Mouse (Mus musculus): ENCODE measurements around the gene Dop1b. TPM values are rescaled to one million over a fixed set of nuclear protein-coding genes. Genes with fewer than 3 reads are reported as not detected.
"Not testable (repeated sequence)": the region's sequence is repeated elsewhere in the genome, so short reads cannot be mapped to it uniquely, and the experiment has no call there.

The Dop1b gene
- polyA plus RNA-seq, 1 experiment from 2014 or later = 17.8 TPM

DNA sequence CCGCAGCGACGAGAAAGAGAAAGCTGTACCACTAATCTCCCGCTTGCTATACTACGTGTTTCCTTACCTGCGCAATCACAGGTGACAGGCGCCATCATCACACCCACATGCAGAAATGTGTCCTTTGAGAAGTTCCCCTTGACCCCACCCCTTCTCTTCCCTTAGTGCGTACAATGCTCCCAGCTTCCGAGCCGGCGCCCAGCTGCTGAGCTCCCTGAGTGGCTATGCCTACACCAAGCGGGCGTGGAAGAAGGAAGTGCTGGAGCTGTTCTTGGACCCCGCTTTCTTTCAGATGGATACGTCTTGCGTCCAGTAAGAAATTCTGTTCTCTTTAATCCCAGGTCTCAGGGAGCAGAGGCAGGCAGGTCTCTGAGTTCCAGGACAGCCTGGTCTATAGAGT lies 88.2 kb downstream of the Dop1b start:
- H3K4me2 ChIP-seq = no peak overlapping the region
- H3K36me3 ChIP-seq = 0 out of 2 replicates have a peak, but pooled peaks cover 7% of the 10 kb centered on the region
- no peak overlapping the region for H3K9ac ChIP-seq
- 93% methylated on average over 16 of the region's 16 CpGs for WGBS
- no peaks in the 10 kb centered on the region for H3K27me3 ChIP-seq (replicated peaks)
- no peaks in the 10 kb centered on the region for H3K9me3 ChIP-seq
- H3K4me1 ChIP-seq = peaks cover 10% of the 10 kb centered on the region; the same call in 1 of the 2 replicates
- ATAC-seq (ENCODE audit: insufficient read depth, low FRiP score, low read depth) = no peak
- no peak overlapping the region for H3K4me3 ChIP-seq (replicated peaks)
- H3K27ac ChIP-seq = no peak overlapping the region

DNA sequence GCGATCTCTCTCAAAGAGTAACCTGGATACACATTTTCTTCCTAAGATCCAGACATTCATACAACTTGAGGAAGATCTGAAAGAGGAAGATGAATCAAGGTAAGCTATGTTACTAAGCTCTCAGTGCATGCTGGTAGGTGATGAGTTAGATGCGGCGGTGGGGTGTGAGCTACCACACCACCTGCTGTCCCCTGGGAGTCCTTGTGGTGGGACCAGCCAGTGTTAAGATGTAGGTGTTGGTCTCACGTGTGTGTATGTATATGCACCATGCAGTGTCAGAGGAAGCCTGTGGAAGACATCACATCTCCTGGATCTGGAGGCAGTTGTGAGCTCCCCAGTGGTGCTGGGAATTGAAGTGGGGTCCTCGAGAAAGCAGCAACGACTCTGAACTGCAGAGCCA lies 95.5 kb downstream of the Dop1b start:
- no peak overlapping the region for H3K4me3 ChIP-seq (replicated peaks)
- H3K27ac ChIP-seq = 0 out of 2 replicates have a peak overlapping the region, but pooled peaks have one; percentile 41
- 0 out of 2 replicates have a peak, but pooled peaks cover 7% of the 10 kb centered on the region for H3K36me3 ChIP-seq
- H3K4me1 ChIP-seq = peaks cover 11% of the 10 kb centered on the region; the same call in 1 of the 2 replicates
- H3K9me3 ChIP-seq = no peaks in the 10 kb centered on the region
- no peak for ATAC-seq (ENCODE audit: insufficient read depth, low FRiP score, low read depth)
- H3K9ac ChIP-seq = no peak overlapping the region
- H3K4me2 ChIP-seq = no peak overlapping the region
- no peaks in the 10 kb centered on the region for H3K27me3 ChIP-seq (replicated peaks)
- 90% methylated on average over 6 of the region's 6 CpGs for WGBS

GRCm38 (mm10) chr16:93807961-93808554 lies 96.4 kb downstream of the Dop1b start:
- Histone ChIP-seq H3K9ac (no peak overlapping the region), H3K9me3 (no peaks in the 10 kb centered on the region), H3K4me1 (peaks cover 11% of the 10 kb centered on the region; the same call in 1 of the 2 replicates), H3K27ac (peak overlapping the region; percentile 73), H3K4me3 (replicated peaks) (no peak overlapping the region), H3K4me2 (no peak overlapping the region), H3K36me3 (0 out of 2 replicates have a peak, but pooled peaks cover 11% of the 10 kb centered on the region), H3K27me3 (replicated peaks) (no peaks in the 10 kb centered on the region)
- ATAC-seq (ENCODE audit: insufficient read depth, low FRiP score, low read depth) = peak; percentile 44; the same call in 1 of the 2 replicates
- 23% methylated on average over 8 of the region's 8 CpGs for WGBS

GRCm38 (mm10) chr16:93815856-93816736 lies 104.4 kb downstream of the Dop1b start:
- no peak overlapping the region for H3K9ac ChIP-seq
- H3K4me2 ChIP-seq = peak overlapping the region; percentile 10; the same call in 1 of the 2 replicates
- WGBS = 48% methylated on average over 20 of the region's 20 CpGs
- peak overlapping the region; percentile 83 for H3K27ac ChIP-seq
- 0 out of 2 replicates have a peak, but pooled peaks cover 11% of the 10 kb centered on the region for H3K36me3 ChIP-seq
- peak; percentile 74; the same call in 1 of the 2 replicates for ATAC-seq (ENCODE audit: insufficient read depth, low FRiP score, low read depth)
- H3K9me3 ChIP-seq = no peaks in the 10 kb centered on the region
- no peak overlapping the region for H3K4me3 ChIP-seq (replicated peaks)
- H3K27me3 ChIP-seq (replicated peaks) = no peaks in the 10 kb centered on the region
- peaks cover 9% of the 10 kb centered on the region for H3K4me1 ChIP-seq

DNA sequence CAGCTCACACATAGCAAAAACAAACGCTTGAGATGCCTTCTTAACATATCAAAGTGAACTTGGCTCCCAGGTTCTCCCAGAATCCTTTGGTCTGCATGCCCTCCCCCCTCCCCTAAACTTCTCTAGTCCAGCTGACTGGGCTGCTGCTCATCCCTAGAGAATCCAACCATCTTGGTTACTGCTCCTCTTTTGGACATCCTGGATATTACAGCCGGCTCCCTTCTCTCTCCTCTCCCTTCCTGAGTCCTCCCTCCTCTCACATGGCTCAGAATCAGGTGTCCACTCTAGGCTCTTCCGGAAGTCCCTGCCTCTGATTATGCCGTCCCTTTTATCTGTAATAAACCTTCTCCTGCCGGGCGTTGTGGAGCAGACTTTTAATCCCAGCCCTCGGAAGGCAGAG lies 105.2 kb downstream of the Dop1b start:
- Histone ChIP-seq H3K9me3 (no peaks in the 10 kb centered on the region), H3K4me3 (replicated peaks) (no peak overlapping the region), H3K27me3 (replicated peaks) (no peaks in the 10 kb centered on the region), H3K9ac (no peak overlapping the region), H3K36me3 (0 out of 2 replicates have a peak, but pooled peaks cover 7% of the 10 kb centered on the region), H3K27ac (peak overlapping the region; percentile 83; the same call in 1 of the 2 replicates), H3K4me2 (no peak overlapping the region), H3K4me1 (peaks cover 9% of the 10 kb centered on the region)
- ATAC-seq (ENCODE audit: insufficient read depth, low FRiP score, low read depth) = 0 out of 2 replicates have a peak, but pooled peaks have one; percentile 7
- 55% methylated on average over 7 of the region's 7 CpGs for WGBS

DNA sequence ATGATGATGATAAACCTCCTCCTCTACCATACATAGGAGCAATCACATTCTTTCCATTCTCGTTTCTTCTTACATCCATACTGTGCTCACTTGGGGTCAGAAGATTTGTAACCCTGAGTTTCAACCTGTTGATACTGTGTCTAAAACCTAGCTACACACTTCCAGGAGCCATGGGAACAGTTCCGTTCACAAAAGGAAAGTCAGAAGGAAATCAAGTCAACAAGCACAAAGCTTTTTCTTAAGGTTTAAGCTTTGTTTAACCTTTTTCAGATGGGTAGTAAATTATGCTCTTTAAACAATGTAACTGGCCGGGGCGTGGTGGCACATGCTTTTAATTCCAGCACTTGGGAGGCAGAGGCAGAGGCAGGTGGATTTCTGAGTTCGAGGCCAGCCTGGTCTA lies 105.7 kb downstream of the Dop1b start:
- H3K27me3 ChIP-seq (replicated peaks) = no peaks in the 10 kb centered on the region
- no peaks in the 10 kb centered on the region for H3K9me3 ChIP-seq
- H3K4me1 ChIP-seq = peaks cover 9% of the 10 kb centered on the region
- H3K4me2 ChIP-seq = no peak overlapping the region
- no peak overlapping the region for H3K4me3 ChIP-seq (replicated peaks)
- H3K27ac ChIP-seq = peak overlapping the region; percentile 83; the same call in 1 of the 2 replicates
- 0 out of 2 replicates have a peak, but pooled peaks cover 2% of the 10 kb centered on the region for H3K36me3 ChIP-seq
- 69% methylated on average over 5 of the region's 5 CpGs for WGBS
- no peak for ATAC-seq (ENCODE audit: insufficient read depth, low FRiP score, low read depth)
- no peak overlapping the region for H3K9ac ChIP-seq

DNA sequence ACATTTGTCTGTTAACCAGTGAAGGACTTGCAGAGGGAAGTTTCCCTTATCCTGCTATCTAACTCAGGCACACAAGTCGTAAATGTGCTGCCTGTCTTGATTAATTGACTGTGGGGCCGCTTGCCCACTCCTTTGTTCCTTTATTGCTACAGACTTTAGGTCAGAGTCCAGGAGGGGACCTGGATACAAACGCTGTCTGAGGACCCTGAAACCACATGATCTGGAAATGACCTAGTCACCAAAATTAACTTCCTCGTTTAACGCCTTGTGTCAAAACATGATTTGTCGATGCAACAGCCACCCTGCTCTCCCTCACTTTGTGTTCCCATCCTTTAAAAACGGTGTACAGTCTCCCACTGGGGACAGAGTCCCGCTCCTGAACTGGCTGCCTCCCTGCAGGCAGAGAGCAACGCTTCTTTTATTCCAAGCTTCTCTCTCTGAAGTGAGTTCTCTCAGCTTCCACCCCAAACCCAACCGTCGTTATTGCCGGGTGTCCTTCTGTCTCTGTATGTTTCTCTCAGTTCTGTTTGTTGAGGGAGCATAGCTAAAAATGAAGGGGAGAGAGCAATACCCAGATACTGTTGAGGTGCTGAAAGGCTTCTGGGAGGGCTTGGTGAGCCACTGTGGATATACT lies 107.1 kb downstream of the Dop1b start:
- no peak overlapping the region for H3K4me2 ChIP-seq
- H3K9ac ChIP-seq = no peak overlapping the region
- peaks cover 9% of the 10 kb centered on the region for H3K4me1 ChIP-seq
- no peaks in the 10 kb centered on the region for H3K27me3 ChIP-seq (replicated peaks)
- no peaks in the 10 kb centered on the region for H3K36me3 ChIP-seq
- peak overlapping the region; percentile 42 for H3K27ac ChIP-seq
- 19% methylated on average over 12 of the region's 12 CpGs for WGBS
- ATAC-seq (ENCODE audit: insufficient read depth, low FRiP score, low read depth) = no peak
- H3K4me3 ChIP-seq (replicated peaks) = no peak overlapping the region
- H3K9me3 ChIP-seq = no peaks in the 10 kb centered on the region

DNA sequence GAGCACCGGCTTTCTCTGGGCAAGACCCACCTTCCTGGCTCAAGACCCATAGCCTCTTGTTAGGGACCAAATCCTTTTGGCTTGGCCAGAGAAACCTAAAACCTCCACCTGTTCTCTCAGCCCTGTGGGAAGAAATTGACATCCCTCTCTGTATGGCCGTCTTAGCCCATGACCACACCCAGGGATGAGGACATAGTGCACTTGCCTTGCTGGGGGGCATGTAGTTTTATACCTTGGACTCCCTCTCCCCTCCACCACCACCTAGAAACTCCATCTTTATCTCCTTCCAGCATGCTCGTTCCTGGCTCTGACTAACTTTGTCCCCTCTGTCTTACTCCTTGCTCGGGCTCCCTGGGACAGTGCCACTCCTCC lies 107.6 kb downstream of the Dop1b start:
- ATAC-seq (ENCODE audit: insufficient read depth, low FRiP score, low read depth) = no peak
- WGBS = 63% methylated on average over 4 of the region's 4 CpGs
- Histone ChIP-seq H3K9ac (no peak overlapping the region), H3K4me1 (peaks cover 9% of the 10 kb centered on the region), H3K36me3 (no peaks in the 10 kb centered on the region), H3K4me3 (replicated peaks) (no peak overlapping the region), H3K27ac (peak overlapping the region; percentile 42), H3K4me2 (no peak overlapping the region), H3K27me3 (replicated peaks) (no peaks in the 10 kb centered on the region), H3K9me3 (no peaks in the 10 kb centered on the region)

DNA sequence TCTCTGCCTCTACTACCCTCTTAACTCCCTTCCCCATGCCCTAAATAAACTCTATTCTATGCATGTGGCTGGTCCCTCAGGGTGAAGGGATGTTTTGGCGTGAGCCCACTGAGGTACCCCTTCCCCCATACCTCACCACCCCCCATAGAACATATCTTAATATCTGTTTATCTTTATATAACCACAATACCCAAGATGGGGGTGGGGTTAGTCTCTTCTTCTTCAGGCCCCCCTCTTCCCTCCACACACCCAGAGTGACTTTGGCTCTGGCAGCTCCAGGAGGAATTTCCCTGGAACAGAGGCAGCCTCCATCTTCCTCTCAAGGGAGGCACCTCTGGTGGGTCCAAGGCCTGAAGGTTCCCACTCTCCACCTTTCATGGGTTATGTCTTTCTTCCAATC lies 108.3 kb downstream of the Dop1b start:
- 80% methylated on average over 1 of the region's 1 CpGs for WGBS
- Histone ChIP-seq H3K9me3 (no peaks in the 10 kb centered on the region), H3K27me3 (replicated peaks) (no peaks in the 10 kb centered on the region), H3K27ac (no peak overlapping the region), H3K36me3 (no peaks in the 10 kb centered on the region), H3K4me2 (no peak overlapping the region), H3K4me3 (replicated peaks) (no peak overlapping the region), H3K9ac (no peak overlapping the region), H3K4me1 (peaks cover 9% of the 10 kb centered on the region)
- ATAC-seq (ENCODE audit: insufficient read depth, low FRiP score, low read depth) = no peak

- H3K9me3 ChIP-seq = no peaks in the 10 kb centered on the region
- 79% methylated on average over 3 of the region's 3 CpGs for WGBS
Observed at GRCm38 (mm10) chr16:93821706-93822105, 110.0 kb downstream of the Dop1b start.

GRCm38 (mm10) chr16:93822433-93823225 lies 110.9 kb downstream of the Dop1b start:
- H3K9ac ChIP-seq; H3K4me3 ChIP-seq (replicated peaks); H3K36me3 ChIP-seq; H3K27ac ChIP-seq; H3K4me2 ChIP-seq; ATAC-seq (ENCODE audit: insufficient read depth, low FRiP score, low read depth); H3K9me3 ChIP-seq; H3K4me1 ChIP-seq; H3K27me3 ChIP-seq (replicated peaks): not testable (repeated sequence)
- 78% methylated on average over 5 of the region's 8 CpGs for WGBS

More at GRCm38 (mm10) chr16:93821706-93822105, 110.0 kb downstream of the Dop1b start:
- Histone ChIP-seq H3K4me3 (replicated peaks) (no peak overlapping the region), H3K36me3 (no peaks in the 10 kb centered on the region), H3K27me3 (replicated peaks) (no peaks in the 10 kb centered on the region), H3K4me2 (no peak overlapping the region), H3K27ac (no peak overlapping the region), H3K4me1 (peaks cover 1% of the 10 kb centered on the region; the same call in 1 of the 2 replicates), H3K9ac (no peak overlapping the region)
- ATAC-seq (ENCODE audit: insufficient read depth, low FRiP score, low read depth) = no peak
